Mouse (Mus musculus): Measurements from ENCODE around the gene Dapp1.

DNA sequence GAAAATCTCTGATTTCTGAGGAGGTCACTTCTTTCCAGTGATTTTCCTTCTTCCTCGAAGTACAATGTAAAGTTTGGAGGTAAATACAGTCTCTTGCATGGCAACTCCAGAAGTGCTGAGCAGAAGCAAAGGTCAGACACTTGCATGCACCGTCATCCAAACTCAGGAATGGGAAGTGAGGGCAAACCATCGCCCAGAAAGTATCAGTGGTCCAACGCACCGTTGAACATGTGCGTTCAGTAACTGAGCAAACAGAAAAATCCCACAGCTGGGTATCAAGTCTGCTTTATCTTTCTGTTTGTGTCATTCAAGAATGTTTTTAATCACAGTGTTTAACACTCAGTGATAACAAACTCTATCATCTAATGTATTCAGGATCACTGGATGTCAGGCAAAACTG is 21.2 kb upstream of the Dapp1 start:
- no peak for TF ChIP-seq CTCF (IDR thresholded peaks at IDR 0.05)
- no peak for TF ChIP-seq EP300 (IDR thresholded peaks at IDR 0.05; ENCODE audit: insufficient read depth, low read depth, low read length)
